Mouse (Mus musculus): ENCODE results near the gene Nphp1. TPM values are rescaled to one million over a fixed set of nuclear protein-coding genes. Genes with fewer than 3 reads are reported as not detected.

Nphp1 gene
- polyA plus RNA-seq (2017; shearing (Covaris generic)) = 0.38 TPM

GRCm38 (mm10) chr2:127788440-127789116, at the start of gene Nphp1:
TSS of gene Nphp1 (minus strand) at chr2:127788897.

GRCm38 (mm10) chr2:127831401-127832102, 42.9 kb upstream of the Nphp1 start, which contains the start of gene Bub1:
TSS of gene Bub1 (minus strand) at chr2:127831865.

GRCm38 (mm10) chr2:127791919-127792603, 3.4 kb upstream of the Nphp1 start, which contains the start of gene Mtln:
TSS of gene Mtln (minus strand) at chr2:127792488.

GRCm38 (mm10) chr2:127729671-127730070, 59.0 kb downstream of the Nphp1 start, which contains the start of gene Mall:
TSS of gene Mall (minus strand) at chr2:127729932.

Other genes with a start within 250 kb of the Nphp1 start
- gene Prom2, start 247.4 kb downstream of the Nphp1 start, polyA plus RNA-seq (2017; shearing (Covaris generic)) = not detected
- 4.8 TPM for gene Zfp661, start 201.8 kb downstream of the Nphp1 start, polyA plus RNA-seq (2017; shearing (Covaris generic))
- 145 TPM for gene Mrps5, start 201.7 kb downstream of the Nphp1 start, polyA plus RNA-seq (2017; shearing (Covaris generic))
- not detected for gene Mal, start 132.2 kb downstream of the Nphp1 start, polyA plus RNA-seq (2017; shearing (Covaris generic))
- gene Mall, start 59.0 kb downstream of the Nphp1 start, polyA plus RNA-seq (2017; shearing (Covaris generic)) = not detected
- gene Mtln, start 3.6 kb upstream of the Nphp1 start, polyA plus RNA-seq (2017; shearing (Covaris generic)) = 40.0 TPM
- 2.4 TPM for gene Bub1, start 43.0 kb upstream of the Nphp1 start, polyA plus RNA-seq (2017; shearing (Covaris generic))
- 0.85 TPM for gene Acoxl, start 50.0 kb upstream of the Nphp1 start, polyA plus RNA-seq (2017; shearing (Covaris generic))

All from inflammation-experienced regulatory T-cells, adult 16 weeks (primary cell).